Mouse (Mus musculus) retina, postnatal 7 days (tissue): ENCODE results near the gene Fndc7.
"Not testable (repeated sequence)": the region's sequence is repeated elsewhere in the genome, so short reads cannot be mapped to it uniquely, and the experiment has no call there.

Experiments used
- DNase-seq: peaks from one replicate; pipeline ENCODE4 v3.0.0-alpha.2; 2012; ENCODE audit warnings: low read depth, low spot score

Fndc7 gene

GRCm38 (mm10) chr3:108855864-108856263 is 33.9 kb downstream of the Fndc7 start:
- no peak for DNase-seq

DNA sequence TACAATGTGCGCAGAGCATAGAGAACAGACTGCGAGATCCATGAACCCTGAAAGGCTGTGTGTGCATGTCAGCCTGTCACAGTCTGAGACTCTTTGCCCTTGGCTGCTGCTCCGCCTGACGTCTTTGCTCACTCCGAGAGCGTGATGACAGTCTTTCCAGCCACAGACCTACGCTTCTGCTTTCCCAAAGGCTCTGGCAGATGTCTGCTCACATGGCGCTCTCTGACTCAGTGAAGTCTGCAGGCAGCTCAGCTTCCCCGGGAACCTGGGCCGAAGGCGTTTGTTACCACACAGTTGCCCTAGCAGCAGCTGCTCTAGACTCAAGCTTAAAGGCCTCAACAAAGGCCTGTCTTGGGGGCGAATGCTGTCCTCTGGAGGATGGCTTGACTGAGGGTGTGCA is 34.4 kb downstream of the Fndc7 start:
- DNase-seq, result no peak

DNA sequence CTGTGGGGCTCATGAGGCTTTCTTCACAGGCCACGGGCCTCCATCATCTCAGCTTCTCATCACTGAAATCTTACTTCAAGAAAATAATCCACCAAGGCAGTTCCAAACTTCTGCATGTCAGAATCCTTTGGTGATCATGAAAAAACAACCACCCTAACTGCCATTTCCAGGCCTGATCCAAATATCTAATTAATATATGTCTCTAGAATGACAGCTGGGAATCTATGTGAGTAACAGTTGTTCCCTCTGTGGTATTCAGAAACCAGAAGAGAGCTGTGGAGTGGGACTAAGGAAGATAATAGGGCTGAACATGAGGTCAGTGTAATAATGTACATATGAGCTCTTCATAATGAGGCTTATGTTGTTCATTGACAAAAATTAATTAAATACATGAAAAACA is 36.5 kb downstream of the Fndc7 start:
- DNase-seq, result no peak

DNA sequence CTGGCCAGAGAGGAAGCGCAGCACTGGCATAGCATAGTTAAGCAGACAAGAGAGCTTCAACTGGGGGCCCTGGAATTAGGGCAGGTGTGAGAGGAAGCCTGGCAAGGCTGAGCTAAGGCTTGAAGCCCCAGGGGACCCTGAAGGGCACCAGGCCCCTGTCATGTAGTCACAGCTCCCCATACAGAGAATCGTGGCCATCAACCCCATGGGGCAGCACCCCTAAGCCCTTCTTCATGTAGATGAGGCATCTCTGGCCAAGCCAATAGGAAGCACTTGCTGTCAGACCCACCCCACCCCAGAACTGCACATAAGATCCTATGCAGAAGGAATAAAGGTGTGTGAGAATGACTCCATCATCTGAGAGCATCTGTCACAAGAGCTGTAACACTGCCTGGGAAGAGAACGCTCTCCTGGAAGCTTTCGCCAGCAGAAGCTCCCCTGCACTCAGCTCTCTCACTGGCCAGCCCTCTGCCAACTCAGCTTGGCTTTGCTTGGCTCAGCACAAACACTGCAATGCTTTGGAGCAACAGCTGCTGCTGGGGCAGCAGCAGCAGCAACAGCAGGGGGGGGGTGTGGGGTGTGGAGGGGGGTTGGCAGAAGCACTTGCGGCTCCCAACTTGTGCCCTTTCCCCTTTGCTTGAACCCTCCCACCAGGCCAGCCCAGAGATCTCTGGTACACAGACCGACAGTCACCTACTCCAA is 37.7 kb downstream of the Fndc7 start:
- DNase-seq, result no peak

DNA sequence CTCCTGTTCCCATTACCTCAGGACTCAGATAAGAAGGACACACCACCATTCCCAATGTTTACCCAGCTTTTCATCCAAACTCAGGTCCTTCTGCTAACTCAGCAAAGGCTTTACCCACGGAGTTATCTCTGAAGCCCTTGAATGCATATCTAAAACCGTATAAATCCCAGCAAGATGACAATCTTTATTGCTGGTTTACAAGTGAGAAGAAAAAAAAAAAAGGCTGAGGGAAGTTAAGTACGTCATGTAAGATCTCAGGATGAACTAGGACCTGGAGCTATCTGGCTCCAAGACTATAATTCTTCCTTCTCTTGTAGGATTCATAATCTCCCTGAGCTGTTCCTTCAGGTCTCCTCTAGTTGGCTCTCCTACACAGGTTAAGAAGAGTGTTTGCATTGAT is 38.3 kb downstream of the Fndc7 start:
- no peak for DNase-seq

DNA sequence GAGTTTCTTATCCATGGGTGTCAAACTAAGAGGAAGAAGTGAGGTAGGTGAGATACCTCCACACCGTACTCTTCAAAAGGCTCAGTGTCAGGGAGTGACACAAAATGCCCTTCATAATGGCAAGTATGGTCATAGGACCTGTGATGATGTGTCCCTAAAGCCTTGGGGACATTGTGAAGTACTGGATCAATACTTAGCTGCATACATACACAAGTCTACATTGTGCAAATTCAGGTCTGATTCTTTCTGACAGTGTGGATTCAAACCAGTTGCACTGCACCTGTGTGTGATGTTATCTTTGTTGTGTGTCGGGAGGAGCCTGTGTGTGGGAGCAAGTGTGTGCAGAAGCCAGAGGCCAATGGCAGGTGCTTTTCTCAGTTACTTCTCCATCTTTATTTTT is 38.7 kb downstream of the Fndc7 start:
- no peak for DNase-seq

DNA sequence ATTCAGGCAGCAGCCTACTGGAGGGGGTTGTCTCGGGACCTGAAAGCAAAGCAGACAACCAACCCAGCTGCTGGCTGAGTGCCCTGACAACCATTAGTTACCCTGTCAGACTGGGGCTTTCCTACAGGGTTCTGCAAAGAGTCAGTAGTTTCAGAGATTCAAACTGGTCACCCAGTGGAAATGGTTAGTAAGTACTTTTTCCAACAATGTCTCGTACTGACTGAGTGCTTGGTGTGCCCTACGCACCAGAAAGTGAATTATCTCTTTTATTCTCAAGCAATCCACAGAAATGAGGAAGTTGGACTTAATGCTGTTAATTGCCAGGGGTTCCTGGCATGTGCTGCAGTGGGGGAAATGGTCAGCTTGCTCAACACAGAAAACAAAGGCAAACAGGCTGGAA is 39.3 kb downstream of the Fndc7 start:
- no peak for DNase-seq

- no peak for DNase-seq
Measured at GRCm38 (mm10) chr3:108846616-108847015, 43.2 kb downstream of the Fndc7 start.

- no peak for DNase-seq
Measured at GRCm38 (mm10) chr3:108844521-108844920, 45.3 kb downstream of the Fndc7 start.

GRCm38 (mm10) chr3:108844026-108844425 is 45.8 kb downstream of the Fndc7 start:
- DNase-seq, result no peak

- DNase-seq, result no peak
Measured at GRCm38 (mm10) chr3:108840716-108841054, 49.1 kb downstream of the Fndc7 start.

DNA sequence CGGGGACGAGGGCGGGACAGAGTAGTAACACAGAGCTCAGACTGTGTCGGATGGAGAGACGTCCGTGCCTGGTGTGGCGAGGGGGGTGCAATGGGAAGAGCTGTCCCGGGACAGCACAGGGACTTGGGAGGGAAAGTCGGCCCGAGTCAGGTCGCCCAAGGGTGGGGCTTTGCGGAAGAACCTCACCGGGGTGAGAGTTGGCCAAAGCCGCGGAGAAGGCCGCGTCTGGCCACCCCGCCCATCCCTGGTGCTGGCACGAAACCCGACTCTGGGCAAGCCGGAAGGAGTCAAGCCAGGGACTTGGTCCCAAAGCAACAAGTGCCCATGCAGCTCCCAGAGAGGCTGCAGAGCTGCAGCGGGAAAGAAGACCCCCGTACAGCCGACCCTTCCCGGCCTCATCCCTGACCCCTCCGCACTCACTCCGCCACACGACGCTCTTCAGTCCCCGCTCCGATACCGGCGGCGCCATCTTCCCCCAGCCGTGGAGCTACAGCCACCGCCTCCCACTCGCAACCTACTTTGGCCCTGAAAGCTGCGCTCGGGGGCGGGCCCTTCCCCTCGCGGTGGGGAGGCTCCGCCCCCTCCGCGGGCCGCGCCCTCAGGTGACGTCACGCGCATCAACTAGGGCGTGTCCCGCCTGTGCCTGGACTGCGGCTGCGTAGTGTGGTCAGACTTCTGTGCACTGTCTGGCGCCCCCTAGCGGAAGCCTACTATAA is 49.6 kb downstream of the Fndc7 start, which contains the start of gene Stxbp3:
Stxbp3 (minus strand) TSS at position 527 of the 716 bp plus-strand sequence.
- DNase-seq, result peak; percentile 96

- no peak for DNase-seq
Measured at GRCm38 (mm10) chr3:108839647-108839999, 50.2 kb downstream of the Fndc7 start.

- no peak for DNase-seq
Measured at GRCm38 (mm10) chr3:108838980-108839379, 50.8 kb downstream of the Fndc7 start.

- no peak for DNase-seq
Measured at GRCm38 (mm10) chr3:108836931-108837330, 52.9 kb downstream of the Fndc7 start.

- not testable (repeated sequence) for DNase-seq
Measured at GRCm38 (mm10) chr3:108833717-108834116, 56.1 kb downstream of the Fndc7 start.

DNA sequence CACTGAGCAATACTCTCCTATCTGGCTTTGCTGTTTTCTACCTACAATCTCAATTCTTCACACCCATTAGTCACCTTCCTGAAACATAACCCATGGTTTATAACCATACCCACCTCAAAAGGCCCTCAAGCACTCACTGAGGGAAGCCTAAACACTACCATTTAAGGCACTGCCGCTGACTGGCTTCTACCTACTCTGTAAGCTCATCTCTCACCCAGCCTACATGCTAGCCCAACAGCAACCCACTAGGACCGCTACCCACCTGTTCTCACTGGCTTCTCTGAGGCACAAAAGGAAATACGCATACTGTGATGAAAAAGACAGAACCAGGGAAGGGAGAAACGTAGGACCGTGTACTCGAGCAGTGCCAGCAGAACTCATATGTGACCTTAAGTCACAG is 58.1 kb downstream of the Fndc7 start:
- no peak for DNase-seq

DNA sequence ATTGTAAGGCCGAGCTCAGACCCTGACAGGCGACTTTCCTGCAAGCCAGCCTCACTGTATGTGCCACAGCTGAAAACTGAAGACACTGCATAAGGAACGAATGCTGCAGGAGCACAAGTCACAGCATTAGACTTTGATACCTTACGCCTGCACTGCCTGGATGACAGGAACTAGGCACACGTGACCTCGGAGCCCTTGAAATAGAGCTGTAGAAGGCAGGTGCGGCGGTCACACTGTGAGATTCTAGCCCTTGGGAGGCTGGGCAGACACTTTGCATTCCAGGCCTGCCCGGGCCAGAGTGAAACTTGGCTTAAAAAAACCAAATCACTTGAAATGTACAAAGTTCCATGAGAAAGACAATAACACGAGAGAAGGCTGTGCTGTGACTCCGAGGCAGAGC is 59.3 kb downstream of the Fndc7 start:
- no peak for DNase-seq

DNA sequence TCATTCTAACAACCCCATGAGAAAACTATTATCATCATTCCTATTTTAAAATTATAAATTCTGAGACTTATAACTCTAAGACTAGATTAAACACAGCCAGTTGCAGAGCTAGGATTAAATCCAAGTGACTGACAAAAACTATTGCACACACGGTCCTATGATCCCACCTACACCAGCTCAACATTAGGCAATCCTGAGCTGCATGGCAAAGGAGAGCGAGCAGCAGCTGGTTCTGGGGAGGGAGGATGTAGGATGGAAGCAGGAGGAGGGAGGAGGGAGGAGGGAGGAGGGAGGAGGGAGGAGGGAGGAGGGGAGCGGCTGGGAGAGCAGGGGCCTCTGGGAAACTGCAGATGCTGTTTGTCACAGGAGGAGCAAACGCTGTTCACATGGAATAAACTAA is 74.2 kb downstream of the Fndc7 start:
- no peak for DNase-seq

GRCm38 (mm10) chr3:108810747-108811263 is 79.0 kb downstream of the Fndc7 start:
- DNase-seq, result no peak

GRCm38 (mm10) chr3:108805622-108806021 is 84.2 kb downstream of the Fndc7 start:
- no peak for DNase-seq
